Mouse (Mus musculus) cerebellum, adult 2 months (tissue): ENCODE results near the gene Atf5.

Experiments
- CTCF ChIP-seq: fragments of 200-500 bp; IDR thresholded peaks from 2 replicates; pipeline ENCODE4 v1.5.1; 2011; ENCODE audit warnings: low read depth, mild to moderate bottlenecking, control low read depth, low read length, moderate library complexity, borderline replicate concordance; ENCODE audit not compliant: insufficient read depth
- POLR2A ChIP-seq: fragments of 200-500 bp; IDR thresholded peaks from 2 replicates; pipeline ENCODE4 v1.6.1; 2011; ENCODE audit warnings: low read length, control low read depth, borderline replicate concordance; ENCODE audit not compliant: insufficient read depth

- TF ChIP-seq CTCF = no peak
- TF ChIP-seq POLR2A = no peak
Measured at GRCm38 (mm10) chr7:44810819-44811557, 5.5 kb downstream of the Atf5 start.
